Mouse (Mus musculus) midbrain, embryonic 11.5 days (tissue): ENCODE measurements at regions not wholly inside any gene's neighbourhood (a gene's known extent, or its start where the extent isn't known, plus 50 kb on each side); places are given as distances from the start of the nearest gene placed in this dataset.
"Not testable (repeated sequence)": the region's sequence is repeated elsewhere in the genome, so short reads cannot be mapped to it uniquely, and the experiment has no call there.

Source experiments
- ATAC-seq: fragments of 200-750 bp; cut with Nextera tagmentation; 2 replicates; pipeline ENCODE4 v1.8.0; 2017; ENCODE audit warnings: moderate TSS enrichment, moderate library complexity; ENCODE audit not compliant: low FRiP score
- DNase-seq: peaks from one replicate; pipeline ENCODE4 v3.0.0; 2015; ENCODE audit warnings: low spot score; ENCODE audit errors: missing footprints
- H3K27ac ChIP-seq: fragments of 300-500 bp; sonication (generic); 2 replicates; pipeline ENCODE4 v1.5.1; 2014; ENCODE audit warnings: low read depth, low read length
- H3K27me3 ChIP-seq: fragments of 300-500 bp; sonication (generic); 2 replicates; pipeline ENCODE4 v1.6.1; 2014; ENCODE audit warnings: mild to moderate bottlenecking, low read length, moderate library complexity, mixed read lengths; ENCODE audit not compliant: control insufficient read depth, insufficient read depth
- H3K36me3 ChIP-seq: fragments of 300-500 bp; sonication (generic); 2 replicates; pipeline ENCODE4 v1.6.1; 2014; ENCODE audit warnings: mild to moderate bottlenecking, low read length, moderate library complexity, mixed read lengths; ENCODE audit not compliant: control insufficient read depth, insufficient read depth
- H3K4me1 ChIP-seq: fragments of 300-500 bp; sonication (generic); 2 replicates; pipeline ENCODE4 v1.6.1; 2014; ENCODE audit warnings: low read length; ENCODE audit not compliant: control insufficient read depth, insufficient read depth
- H3K4me2 ChIP-seq: fragments of 300-500 bp; sonication (generic); 2 replicates; pipeline ENCODE4 v1.6.1; 2014; ENCODE audit warnings: mild to moderate bottlenecking, moderate library complexity
- H3K4me3 ChIP-seq: fragments of 300-500 bp; sonication (generic); 2 replicates; pipeline ENCODE4 v1.5.1; 2014; ENCODE audit warnings: low read depth, low read length
- H3K9ac ChIP-seq: fragments of 300-500 bp; sonication (generic); 2 replicates; pipeline ENCODE4 v1.6.1; 2014; ENCODE audit warnings: low read length
- H3K9me3 ChIP-seq: fragments of 300-500 bp; sonication (generic); 2 replicates; pipeline ENCODE4 v1.6.1; 2016; ENCODE audit warnings: low read length; ENCODE audit not compliant: control insufficient read depth
- WGBS: fragments of 180-500 bp; shearing (Covaris S2); extraction: QIAGEN DNeasy Blood & Tissue Kit; methylation state at CpG from one replicate; pipeline ENCODE4 v1.1.7; 2014; 5-methylcytosine and 5-hydroxymethylcytosine counted together

GRCm38 (mm10) chr15:4630611-4631010 is 96.4 kb upstream of the C6 start:
- Histone ChIP-seq H3K27ac (no peak overlapping the region), H3K4me3 (no peak overlapping the region), H3K9me3 (no peaks in the 10 kb centered on the region), H3K36me3 (no peaks in the 10 kb centered on the region), H3K4me1 (no peaks in the 10 kb centered on the region), H3K9ac (no peak overlapping the region), H3K27me3 (no peaks in the 10 kb centered on the region), H3K4me2 (no peak overlapping the region)
- WGBS = 85% methylated on average over 4 of the region's 4 CpGs
- no peak for ATAC-seq
- DNase-seq = no peak

GRCm38 (mm10) chr15:4641666-4642065 is 85.3 kb upstream of the C6 start:
- H3K36me3 ChIP-seq = no peaks in the 10 kb centered on the region
- H3K27ac ChIP-seq = no peak overlapping the region
- WGBS = 91% methylated on average over 4 of the region's 4 CpGs
- ATAC-seq = no peak
- H3K9me3 ChIP-seq = no peaks in the 10 kb centered on the region
- H3K4me1 ChIP-seq = peaks cover 8% of the 10 kb centered on the region; the same call in 1 of the 2 replicates
- no peak overlapping the region for H3K9ac ChIP-seq
- DNase-seq = no peak
- H3K4me2 ChIP-seq = no peak overlapping the region
- H3K4me3 ChIP-seq = no peak overlapping the region
- no peaks in the 10 kb centered on the region for H3K27me3 ChIP-seq

GRCm38 (mm10) chr15:4642859-4643258 is 84.1 kb upstream of the C6 start:
- Histone ChIP-seq H3K9me3 (no peaks in the 10 kb centered on the region), H3K36me3 (no peaks in the 10 kb centered on the region), H3K27ac (no peak overlapping the region), H3K27me3 (no peaks in the 10 kb centered on the region), H3K4me3 (no peak overlapping the region), H3K4me2 (no peak overlapping the region), H3K9ac (no peak overlapping the region), H3K4me1 (peaks cover 8% of the 10 kb centered on the region; the same call in 1 of the 2 replicates)
- 70% methylated on average over 4 of the region's 4 CpGs for WGBS
- ATAC-seq = no peak
- peak; percentile 84 for DNase-seq

DNA sequence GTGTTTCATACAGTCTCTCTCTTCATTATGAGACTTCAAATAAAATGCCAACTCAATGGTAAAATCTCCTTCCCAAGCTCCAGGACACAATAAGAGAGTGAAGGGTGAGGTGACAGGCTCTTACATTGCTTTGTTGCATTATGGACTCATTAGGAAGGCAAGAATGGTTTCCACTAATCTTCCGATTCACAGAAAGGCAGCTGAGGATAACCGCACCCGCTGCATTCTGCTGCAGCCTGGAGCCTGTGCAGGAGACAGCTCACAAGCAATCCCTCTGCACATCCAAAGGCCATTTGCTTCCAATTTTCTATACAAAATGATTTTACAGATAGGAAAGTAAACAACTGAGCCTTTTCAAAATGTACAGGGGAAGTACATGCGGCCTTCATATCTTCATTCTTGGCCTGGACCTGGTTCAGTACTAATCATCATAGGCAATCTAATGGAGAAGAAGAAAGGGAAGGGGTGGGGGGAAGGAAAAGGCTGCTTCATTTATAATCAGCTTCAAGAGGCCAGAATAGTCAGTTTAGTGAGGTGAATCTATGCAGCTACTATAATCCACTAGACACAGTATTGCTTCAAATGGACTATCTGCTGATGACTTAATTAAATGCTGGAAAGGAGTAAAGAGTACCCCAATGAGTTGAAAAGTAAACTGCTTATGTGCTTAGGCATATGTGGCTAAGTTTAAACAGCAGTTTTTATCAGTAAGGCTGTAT is 82.9 kb upstream of the C6 start:
- Histone ChIP-seq H3K9ac (no peak overlapping the region), H3K27me3 (no peaks in the 10 kb centered on the region), H3K9me3 (no peaks in the 10 kb centered on the region), H3K4me1 (peaks cover 8% of the 10 kb centered on the region; the same call in 1 of the 2 replicates), H3K4me3 (no peak overlapping the region), H3K27ac (peak overlapping the region; percentile 22), H3K4me2 (no peak overlapping the region), H3K36me3 (no peaks in the 10 kb centered on the region)
- ATAC-seq = peak; percentile 91
- peak; percentile 89 for DNase-seq
- 23% methylated on average over 4 of the region's 4 CpGs for WGBS

DNA sequence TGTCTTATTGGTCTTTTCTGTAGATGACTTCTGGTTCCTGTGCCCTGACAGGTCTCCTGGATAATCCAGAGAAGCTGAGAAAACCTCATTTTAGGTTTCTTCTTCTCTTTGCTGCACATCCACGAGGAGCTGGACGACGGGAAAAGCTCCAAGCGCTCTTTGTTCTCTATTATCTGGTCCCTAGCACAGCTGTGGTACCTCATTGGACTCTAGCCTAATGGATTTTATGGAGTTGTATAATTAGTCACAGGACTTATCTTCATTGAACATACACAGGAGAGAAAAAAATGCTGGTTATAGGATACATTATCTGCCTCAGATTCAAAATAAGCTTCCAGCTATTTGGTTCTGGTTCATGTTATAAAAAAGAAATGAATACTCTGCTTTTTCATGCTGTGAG is 78.3 kb upstream of the C6 start:
- ATAC-seq (no peak), DNase-seq (no peak)
- Histone ChIP-seq H3K9me3 (no peaks in the 10 kb centered on the region), H3K36me3 (no peaks in the 10 kb centered on the region), H3K9ac (no peak overlapping the region), H3K27ac (no peak overlapping the region), H3K4me1 (peaks cover 8% of the 10 kb centered on the region; the same call in 1 of the 2 replicates), H3K4me2 (no peak overlapping the region), H3K4me3 (no peak overlapping the region), H3K27me3 (no peaks in the 10 kb centered on the region)
- 65% methylated on average over 4 of the region's 4 CpGs for WGBS

GRCm38 (mm10) chr15:4653706-4654105 is 73.3 kb upstream of the C6 start:
- no peak overlapping the region for H3K9ac ChIP-seq
- H3K9me3 ChIP-seq = no peaks in the 10 kb centered on the region
- H3K4me2 ChIP-seq = no peak overlapping the region
- H3K27ac ChIP-seq = no peak overlapping the region
- H3K36me3 ChIP-seq = no peaks in the 10 kb centered on the region
- WGBS = 83% methylated on average over 1 of the region's 1 CpGs
- no peak overlapping the region for H3K4me3 ChIP-seq
- DNase-seq = no peak
- H3K4me1 ChIP-seq = no peaks in the 10 kb centered on the region
- ATAC-seq = no peak
- H3K27me3 ChIP-seq = no peaks in the 10 kb centered on the region

DNA sequence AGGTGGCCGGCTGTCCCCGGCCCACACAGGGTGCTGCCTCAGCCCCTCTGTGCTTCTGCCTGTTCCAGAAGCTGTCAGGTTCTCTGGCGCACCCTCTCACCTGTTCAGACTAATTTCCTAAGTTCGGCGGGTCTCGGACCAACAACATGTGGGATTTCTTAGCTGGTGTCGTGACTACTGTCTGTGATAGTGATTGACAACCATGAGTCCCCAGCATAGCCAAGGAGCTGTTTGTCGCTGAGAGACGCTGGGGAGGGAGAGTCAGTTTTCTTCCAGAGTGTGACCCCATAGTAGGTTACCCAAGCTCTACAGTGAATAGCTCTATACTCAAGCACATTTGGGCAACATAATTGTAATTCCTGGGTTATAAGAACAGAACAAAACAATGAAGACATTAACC is 54.1 kb upstream of the C6 start:
- not testable (repeated sequence) for H3K27ac ChIP-seq, H3K27me3 ChIP-seq, DNase-seq, H3K4me3 ChIP-seq, H3K4me2 ChIP-seq, ATAC-seq, H3K9me3 ChIP-seq, H3K9ac ChIP-seq, H3K36me3 ChIP-seq, H3K4me1 ChIP-seq
- WGBS = 94% methylated on average over 7 of the region's 9 CpGs
